Mouse (Mus musculus) olfactory bulb, adult 2 months (tissue): ENCODE results near the gene Olfr371. TPM values are rescaled to one million over a fixed set of nuclear protein-coding genes. Genes with fewer than 3 reads are reported as not detected.

Source experiments
- H3K27ac ChIP-seq: fragments of 200-500 bp; 2 replicates; pipeline ENCODE4 v1.5.1; 2012; ENCODE audit warnings: low read depth, low read length; ENCODE audit not compliant: insufficient read depth
- H3K4me1 ChIP-seq: fragments of 200-500 bp; 2 replicates; pipeline ENCODE4 v1.6.1; 2012; ENCODE audit warnings: low read length; ENCODE audit not compliant: control insufficient read depth, insufficient read depth
- H3K4me3 ChIP-seq: fragments of 200-500 bp; 2 replicates; pipeline ENCODE4 v1.5.1; 2012; ENCODE audit warnings: mild to moderate bottlenecking, low read depth, low read length, moderate library complexity; ENCODE audit not compliant: insufficient read depth
- CTCF ChIP-seq: fragments of 200-500 bp; IDR thresholded peaks from 2 replicates; pipeline ENCODE4 v1.5.1; 2012; ENCODE audit warnings: low read depth, mild to moderate bottlenecking, low read length, moderate library complexity; ENCODE audit not compliant: insufficient read depth
- POLR2A ChIP-seq: fragments of 200-500 bp; IDR thresholded peaks from 2 replicates; pipeline ENCODE4 v1.6.1; 2012; ENCODE audit warnings: mild to moderate bottlenecking, low read depth, low read length, moderate library complexity; ENCODE audit not compliant: insufficient read depth
- WGBS: fragments of 180-500 bp; shearing (Covaris S2); methylation state at CpG from one replicate; pipeline ENCODE4 v1.1.7; 2018; 5-methylcytosine and 5-hydroxymethylcytosine counted together
- polyA plus RNA-seq: library from polyadenylated mRNA; stranded (reverse); fragments of >200 nt; gene quantifications from 2 replicates; pipeline ENCODE4 v1.2.4, GENCODE M21; 2012; ENCODE audit warnings: low replicate concordance; ENCODE audit not compliant: missing spikeins, insufficient read depth, insufficient read length

The Olfr371 gene
- polyA plus RNA-seq: not detected in 2 replicates

GRCm38 (mm10) chr8:85225688-85226087 lies at the start of gene Olfr371:
Gene Olfr371, plus strand, starts transcription at chr8:85225988.
- Histone ChIP-seq H3K4me3 (no peak within 1 kb of the TSS), H3K4me1 (no peaks in the 10 kb centered on the region), H3K27ac (no peak within 1 kb of the TSS)
- no peak for TF ChIP-seq CTCF
- no peak for TF ChIP-seq POLR2A
- WGBS: 40% methylated on average over 1 of the region's 1 CpGs

DNA sequence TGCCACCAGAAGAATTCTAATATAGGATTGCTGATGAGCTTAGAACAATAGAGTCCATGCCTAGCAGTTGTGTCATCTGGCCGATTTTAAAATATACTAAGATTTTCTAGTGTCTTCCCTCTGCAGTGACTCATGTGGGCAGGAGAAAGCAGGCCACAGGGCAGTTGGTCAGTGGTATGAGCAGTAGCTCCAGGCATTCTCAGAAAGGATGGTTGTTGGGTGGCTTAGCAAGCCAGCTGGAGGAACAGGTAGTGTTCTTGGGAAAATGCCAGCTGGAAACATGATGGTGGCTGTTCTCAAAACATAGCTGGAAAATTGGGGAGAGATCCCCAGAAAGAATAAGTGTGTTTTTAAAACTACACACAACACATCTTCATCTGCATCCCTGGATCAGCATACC lies 33.4 kb upstream of the Olfr371 start:
- WGBS: 87% methylated on average over 1 of the region's 1 CpGs
- no peak overlapping the region for H3K27ac ChIP-seq
- H3K4me3 ChIP-seq: no peak overlapping the region
- H3K4me1 ChIP-seq: no peaks in the 10 kb centered on the region
- TF ChIP-seq CTCF: no peak
- no peak for TF ChIP-seq POLR2A

DNA sequence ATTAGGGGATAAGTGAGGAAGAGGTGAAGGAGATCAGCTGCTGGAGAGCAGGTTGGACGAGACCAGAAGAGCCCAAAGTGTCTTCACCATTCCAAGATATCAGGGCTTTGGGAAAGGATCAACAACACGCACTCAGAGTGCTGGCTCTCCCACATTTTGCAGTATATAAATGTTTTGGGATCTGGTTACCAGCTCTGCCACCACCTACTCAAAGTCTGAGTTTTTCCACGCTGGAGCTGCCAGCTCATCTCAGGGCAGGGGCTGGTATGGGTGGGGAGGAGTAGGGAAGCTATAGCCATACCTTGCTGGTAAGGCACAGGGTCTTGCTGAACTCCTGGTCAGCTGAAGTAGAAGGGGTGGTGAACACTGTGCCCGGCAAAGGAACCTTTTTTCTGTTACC lies 5.6 kb upstream of the Olfr371 start:
- H3K4me1 ChIP-seq: no peaks in the 10 kb centered on the region
- 66% methylated on average over 4 of the region's 4 CpGs for WGBS
- TF ChIP-seq POLR2A (no peak), CTCF (no peak)
- H3K27ac ChIP-seq: no peak overlapping the region
- H3K4me3 ChIP-seq: no peak overlapping the region

DNA sequence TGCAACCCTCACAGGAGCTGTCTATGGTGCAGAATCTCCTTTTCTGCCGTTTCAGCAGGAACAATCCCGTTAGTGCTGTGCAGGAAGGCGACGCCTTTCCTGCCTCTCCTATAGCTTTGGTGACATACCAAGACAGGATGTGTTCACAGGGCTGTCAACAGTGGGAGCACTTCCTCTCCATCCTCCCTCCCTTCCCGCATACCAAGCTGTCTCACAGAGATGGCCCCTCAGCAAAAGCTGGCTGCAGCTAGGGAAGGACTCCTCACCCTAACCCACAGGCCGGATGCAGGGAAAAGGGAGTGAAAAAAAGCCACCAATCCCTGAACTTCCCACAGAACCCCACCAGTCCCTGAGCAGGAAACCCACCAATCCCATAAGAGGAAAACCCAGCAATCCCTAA lies 4.8 kb upstream of the Olfr371 start:
- TF ChIP-seq POLR2A: no peak
- no peak for TF ChIP-seq CTCF
- Histone ChIP-seq H3K27ac (no peak overlapping the region), H3K4me3 (no peak overlapping the region), H3K4me1 (no peaks in the 10 kb centered on the region)
- WGBS: 48% methylated on average over 6 of the region's 6 CpGs

- Histone ChIP-seq H3K4me1 (no peaks in the 10 kb centered on the region), H3K4me3 (no peak overlapping the region), H3K27ac (no peak overlapping the region)
- WGBS: 73% methylated on average over 1 of the region's 1 CpGs
- TF ChIP-seq CTCF (no peak), POLR2A (no peak)
These were observed 1.5 kb downstream of the Olfr371 start for GRCm38 (mm10) chr8:85227297-85227696.

Other genes starting within 250 kb of the Olfr371 start
- gene Junb, start 247.3 kb upstream of the Olfr371 start, polyA plus RNA-seq: not detected in 2 replicates
- not detected in 2 replicates for gene Hook2, start 235.4 kb upstream of the Olfr371 start, polyA plus RNA-seq
- not detected in 2 replicates for gene Best2, start 211.5 kb upstream of the Olfr371 start, polyA plus RNA-seq
- gene Asna1, start 200.7 kb upstream of the Olfr371 start, polyA plus RNA-seq: not detected in 2 replicates
- gene Trir, start 199.2 kb upstream of the Olfr371 start, polyA plus RNA-seq: not detected in 2 replicates
- gene Tnpo2, start 189.1 kb upstream of the Olfr371 start, polyA plus RNA-seq: not detected in 2 replicates
- gene Fbxw9, start 165.9 kb upstream of the Olfr371 start, polyA plus RNA-seq: not detected in 2 replicates
- not detected in 2 replicates for gene Gm5741, start 158.0 kb upstream of the Olfr371 start, polyA plus RNA-seq
- not detected in 2 replicates for gene Dhps, start 154.2 kb upstream of the Olfr371 start, polyA plus RNA-seq
- gene Wdr83os, start 145.2 kb upstream of the Olfr371 start, polyA plus RNA-seq: not detected in 2 replicates
- gene Wdr83, start 144.7 kb upstream of the Olfr371 start, polyA plus RNA-seq: not detected in 2 replicates
- 98.2 TPM in 1 of 2 replicates, not detected in the other for gene Man2b1, start 142.7 kb upstream of the Olfr371 start, polyA plus RNA-seq
- not detected in 2 replicates for gene Zfp791, start 102.9 kb upstream of the Olfr371 start, polyA plus RNA-seq
- not detected in 2 replicates for gene Cks1brt, start 74.1 kb upstream of the Olfr371 start, polyA plus RNA-seq
- not detected in 2 replicates for gene Orc6, start 73.6 kb downstream of the Olfr371 start, polyA plus RNA-seq
- gene Vps35, start 73.8 kb downstream of the Olfr371 start, polyA plus RNA-seq: not detected in 2 replicates
- not detected in 2 replicates for gene Mylk3, start 160.4 kb downstream of the Olfr371 start, polyA plus RNA-seq
- not detected in 2 replicates for gene 4921524J17Rik, start 206.8 kb downstream of the Olfr371 start, polyA plus RNA-seq